Mouse (Mus musculus) pancreas, adult 10 weeks (tissue): ENCODE measurements around the gene Pcbd1. TPM values are rescaled to one million over a fixed set of nuclear protein-coding genes. Genes with fewer than 3 reads are reported as not detected.

Source experiments
- polyA plus RNA-seq: library from polyadenylated mRNA; stranded (reverse); fragments of 350-450 nt; fragmentation: Illumina TruSeq; extraction: RNeasy Lipid Tissue Mini Kit (QIAGEN cat#74804); gene quantifications from one replicate; pipeline ENCODE4 v1.2.3, GENCODE M21; 2015; ENCODE audit warnings: low read depth, low replicate concordance; ENCODE audit not compliant: insufficient read depth

Gene Pcbd1
- 71.5 TPM for polyA plus RNA-seq

DNA sequence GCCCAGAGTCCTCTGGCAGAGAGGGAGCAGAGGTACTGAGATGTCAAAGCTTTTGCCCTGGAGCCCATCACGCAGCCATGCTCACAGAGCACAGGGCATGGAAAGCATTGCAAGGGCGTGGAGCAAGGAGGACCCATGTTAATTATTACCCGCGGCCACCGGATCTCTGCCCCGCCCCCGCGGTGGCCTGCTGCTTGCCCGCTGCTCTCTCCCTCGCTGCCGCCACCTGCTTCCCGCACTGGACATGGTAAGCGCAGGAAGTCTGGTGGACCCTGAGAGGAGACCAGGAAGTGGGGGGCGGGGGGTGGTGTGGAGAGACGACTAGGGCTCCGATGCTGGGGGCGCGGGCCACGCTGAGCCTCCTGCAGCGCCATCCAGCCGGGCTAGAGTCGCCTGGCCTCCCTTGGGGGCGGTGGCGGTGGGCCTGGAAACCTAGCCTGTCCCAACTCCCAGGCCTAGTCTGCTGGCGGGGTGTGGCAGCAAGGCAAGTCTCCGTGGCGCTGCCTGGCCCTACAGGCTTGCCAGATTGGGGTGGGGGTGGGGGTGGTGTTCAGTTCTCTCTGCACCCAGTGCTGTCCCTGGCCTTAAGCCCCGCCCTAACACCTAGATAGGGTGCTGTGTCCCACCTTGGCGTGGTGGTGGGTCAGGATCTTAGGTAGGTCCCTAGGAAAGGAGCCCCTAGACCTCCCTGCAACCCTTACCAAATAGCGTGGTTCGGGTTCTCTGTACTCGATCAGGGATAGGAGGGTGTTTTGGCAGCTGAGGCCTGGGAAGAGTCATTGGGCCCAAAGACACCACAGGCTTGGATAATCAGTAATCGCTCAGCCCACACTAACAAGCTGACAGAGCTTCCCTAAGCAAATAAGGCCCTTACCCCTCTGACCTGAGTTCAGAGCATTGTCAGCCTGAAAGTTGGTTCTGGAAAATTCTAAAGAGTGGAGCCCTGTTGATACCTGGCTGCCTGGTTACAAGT, at the start of gene Pcbd1:
TSS of gene Pcbd1 (plus strand) at position 162 of the 973 bp plus-strand sequence.

Other genes starting within 250 kb of the Pcbd1 start
- gene Sgpl1, start 58.4 kb downstream of the Pcbd1 start, polyA plus RNA-seq = 8.9 TPM
- gene Tbata, start 82.6 kb downstream of the Pcbd1 start, polyA plus RNA-seq = not detected
- gene Adamts14, start 184.1 kb downstream of the Pcbd1 start, polyA plus RNA-seq = 0.42 TPM
- gene Prf1, start 208.5 kb downstream of the Pcbd1 start, polyA plus RNA-seq = not detected